ENCODE assay signal across 28 mouse cellular contexts in the genomic region with DNA sequence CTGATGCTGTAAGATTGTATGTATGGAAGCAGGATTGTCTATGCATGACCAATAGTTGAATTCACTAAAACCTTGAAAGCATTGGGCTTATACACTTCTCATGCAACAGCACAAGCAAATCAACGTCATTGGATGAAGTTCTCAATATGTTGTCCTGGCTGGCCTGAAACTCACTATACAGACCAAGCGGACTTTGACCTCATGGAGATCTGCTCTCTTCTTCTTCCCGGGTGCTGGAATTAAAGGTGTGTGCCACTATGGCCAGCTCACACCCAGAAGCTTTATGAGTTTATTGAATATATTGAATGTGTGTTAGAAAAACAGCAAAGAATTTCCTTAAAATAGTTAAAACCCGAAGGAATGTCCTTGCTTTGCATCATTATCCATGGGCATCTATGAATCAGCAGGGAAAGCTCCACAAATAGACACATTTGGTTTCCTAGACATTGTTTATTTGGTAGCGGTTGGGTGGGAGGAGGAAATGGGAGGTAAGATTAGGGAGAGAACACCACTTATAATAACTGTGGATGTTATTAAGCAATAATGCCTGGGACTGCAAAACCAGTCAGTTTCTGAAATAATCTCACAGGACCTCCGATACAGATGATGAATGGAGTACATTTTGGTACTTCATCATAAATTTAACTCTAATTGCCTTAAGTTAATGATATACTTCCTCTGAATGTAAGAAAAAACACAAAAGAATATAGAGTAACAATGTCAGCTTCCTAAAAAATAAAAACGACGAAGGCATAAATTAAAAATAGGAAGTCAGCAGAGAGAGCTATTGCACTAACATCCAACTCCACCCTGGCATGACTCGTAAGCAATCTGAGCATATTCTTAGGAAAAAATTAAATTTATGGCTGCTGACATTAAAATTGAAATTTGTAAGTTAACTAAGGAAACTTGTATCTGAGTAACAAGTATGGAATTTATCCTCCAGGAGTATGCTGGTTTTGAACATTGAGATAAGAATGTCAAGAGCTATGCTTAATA.
DNase-seq lines count a peak whose midpoint lies in the region; ATAC-seq and TF ChIP-seq lines count a peak whose summit lies in the region.
"Had no signal": no experiment of that assay in that cellular context is flagged by ENCODE, and none has a peak within 500 bp of the region (broad histone marks: within the 10 kb centered on the region; RNA-seq: fewer than 3 reads in every experiment).

No protein-coding gene starts in this region.

- TF ChIP-seq EP300 in MEL (IDR thresholded peaks at IDR 0.05; ENCODE audit: low read depth in 1 of 2, low read length in 2 of 2), result no peak
- no peak for TF ChIP-seq EP300 in stomach, postnatal 0 days (optimal IDR thresholded peaks at IDR 0.05)

- H3K79me2 ChIP-seq in MEL (ENCODE audit: control insufficient read depth, insufficient read depth, low read length, poor library complexity), result no peaks in the 10 kb centered on the region

- H3K27me3 ChIP-seq in MEL (ENCODE audit: control insufficient read depth in 1 of 2, insufficient read depth in 2 of 2, low read length in 2 of 2), result no peaks in the 10 kb centered on the region
- no peaks in the 10 kb centered on the region for H3K27me3 ChIP-seq in stomach, postnatal 0 days (ENCODE audit: control insufficient read depth, insufficient read depth, low read length)
- no peaks in the 10 kb centered on the region for H3K27me3 ChIP-seq in hindbrain, embryonic 12.5 days
- H3K27me3 ChIP-seq: CH12.LX; forebrain, embryonic 13.5 days; heart, embryonic 12.5 days; hindbrain, embryonic 15.5 days; liver, embryonic 15.5 days; lung, embryonic 15.5 days; neural tube, embryonic 15.5 days had no signal

- no peak; the same call in 1 of the 2 replicates for TF ChIP-seq RAD21 in MEL (IDR thresholded peaks at IDR 0.05; ENCODE audit: low read depth, low read length)

- H3K9ac ChIP-seq in MEL (ENCODE audit: control insufficient read depth, low read depth, low read length, poor library complexity, severe bottlenecking), result no peak overlapping the region
- no peak overlapping the region for H3K9ac ChIP-seq in stomach, postnatal 0 days (ENCODE audit: low read length)
- H3K9ac ChIP-seq in hindbrain, embryonic 12.5 days, result no peak overlapping the region
- H3K9ac ChIP-seq: forebrain, embryonic 13.5 days; heart, embryonic 12.5 days; hindbrain, embryonic 15.5 days; liver, embryonic 15.5 days; lung, embryonic 15.5 days; neural tube, embryonic 15.5 days had no signal

- 32% methylated on average over 9 of the region's 9 CpGs for WGBS in large intestine, adult 2 months
- WGBS in stomach, postnatal 0 days, result 63% methylated on average over 9 of the region's 9 CpGs
- 91% methylated on average over 9 of the region's 9 CpGs for WGBS in hindbrain, embryonic 12.5 days

- H3K9me3 ChIP-seq in MEL (replicated peaks; ENCODE audit: insufficient read depth, low read length), result no peaks in the 10 kb centered on the region
- H3K9me3 ChIP-seq in stomach, postnatal 0 days (ENCODE audit: control insufficient read depth, low read length), result no peaks in the 10 kb centered on the region
- H3K9me3 ChIP-seq in hindbrain, embryonic 12.5 days (replicated peaks), result no peaks in the 10 kb centered on the region
- H3K9me3 ChIP-seq: forebrain, embryonic 13.5 days; heart, embryonic 12.5 days; hindbrain, embryonic 15.5 days; liver, embryonic 15.5 days; lung, embryonic 15.5 days; neural tube, embryonic 15.5 days had no signal

- DNase-seq in MEL (ENCODE audit: low read depth, low spot score), result peak; percentile 31
- peak; percentile 81 for DNase-seq in large intestine, adult 2 months (ENCODE audit: low read depth, low spot score)
- DNase-seq in stomach, postnatal 0 days (ENCODE audit: low spot score), result no peak
- DNase-seq in frontal cortex, postnatal 14 days (ENCODE audit: low spot score in 2 of 2), result no peak
- DNase-seq: adrenal gland, postnatal 36 days; B cell, adult 2 months; cerebellum, adult 18-20 months; cerebellum, postnatal 14 days; gastrocnemius, postnatal 14 days; heart, adult 11 months; kidney, adult 8-10 months; kidney, postnatal 14 days; left cerebral cortex, postnatal 4 days; lung, postnatal 36 days; midbrain, embryonic 14.5 days; retina, postnatal 1 day; right cerebral cortex, postnatal 14 days had no signal

- H3K27ac ChIP-seq in MEL (ENCODE audit: control insufficient read depth, low read depth, low read length), result no peak overlapping the region
- H3K27ac ChIP-seq in stomach, postnatal 0 days (replicated peaks), result no peak overlapping the region
- no peak overlapping the region for H3K27ac ChIP-seq in hindbrain, embryonic 12.5 days
- H3K27ac ChIP-seq: forebrain, embryonic 13.5 days; hindbrain, embryonic 15.5 days; layer of hippocampus, adult 2 months; liver, embryonic 15.5 days; lung, embryonic 15.5 days; neural tube, embryonic 15.5 days had no signal

- no peak for TF ChIP-seq CTCF in MEL (IDR thresholded peaks at IDR 0.05 in 2 of 3, conservative IDR thresholded peaks at IDR 0.05 in 1 of 3; ENCODE audit: control insufficient read depth in 1 of 3, insufficient read depth in 1 of 3, low read depth in 2 of 3, low read length in 3 of 3, poor library complexity in 1 of 3, severe bottlenecking in 1 of 3)
- no peak for TF ChIP-seq CTCF in stomach, postnatal 0 days (IDR thresholded peaks at IDR 0.05; ENCODE audit: low read depth)

- no peak for TF ChIP-seq POLR2A in MEL (IDR thresholded peaks at IDR 0.05; ENCODE audit: control insufficient read depth in 1 of 2, insufficient read depth in 1 of 2, low read depth in 1 of 2, low read length in 2 of 2, poor library complexity in 1 of 2)

- H3K4me1 ChIP-seq in MEL (ENCODE audit: control insufficient read depth in 1 of 2, insufficient read depth in 2 of 2, low read length in 2 of 2), result peaks cover 5 to 8% of the 10 kb centered on the region in 2 experiments
- no peaks in the 10 kb centered on the region for H3K4me1 ChIP-seq in stomach, postnatal 0 days (replicated peaks; ENCODE audit: control insufficient read depth, insufficient read depth)
- no peaks in the 10 kb centered on the region for H3K4me1 ChIP-seq in hindbrain, embryonic 12.5 days
- H3K4me1 ChIP-seq: forebrain, embryonic 13.5 days; heart, embryonic 12.5 days; hindbrain, embryonic 15.5 days; liver, embryonic 15.5 days; lung, embryonic 15.5 days; neural tube, embryonic 15.5 days had no signal

- H3K36me3 ChIP-seq in MEL (ENCODE audit: control insufficient read depth in 1 of 2, insufficient read depth in 2 of 2, low read length in 2 of 2), result peaks cover 0 to 13% of the 10 kb centered on the region in 2 experiments; a peak in 2 of 4 replicates
- H3K36me3 ChIP-seq in stomach, postnatal 0 days (ENCODE audit: control insufficient read depth, insufficient read depth, low read length), result no peaks in the 10 kb centered on the region
- no peaks in the 10 kb centered on the region for H3K36me3 ChIP-seq in hindbrain, embryonic 12.5 days
- H3K36me3 ChIP-seq: heart, embryonic 12.5 days; hindbrain, embryonic 15.5 days; liver, embryonic 15.5 days; lung, embryonic 15.5 days; neural tube, embryonic 15.5 days had no signal

- peak; percentile 58 for ATAC-seq in common myeloid progenitor, adult 5-6 weeks (replicated peaks; ENCODE audit: low read depth, poor library complexity, severe bottlenecking)
- ATAC-seq in stomach, postnatal 0 days (ENCODE audit: low FRiP score, low TSS enrichment), result peak; percentile 59; the same call in 1 of the 2 replicates
- ATAC-seq in hindbrain, embryonic 12.5 days (ENCODE audit: low FRiP score), result no peak
- ATAC-seq: forebrain, embryonic 13.5 days; inflammation-experienced regulatory T-cells, adult 6 months had no signal

- no peak overlapping the region for H3K4me3 ChIP-seq in MEL (ENCODE audit: control insufficient read depth in 1 of 2, insufficient read depth in 1 of 2, low read depth in 2 of 2, low read length in 2 of 2)
- no peak overlapping the region for H3K4me3 ChIP-seq in stomach, postnatal 0 days (ENCODE audit: low read depth, low read length)
- no peak overlapping the region for H3K4me3 ChIP-seq in hindbrain, embryonic 12.5 days
- H3K4me3 ChIP-seq: forebrain, embryonic 13.5 days; heart, embryonic 12.5 days; hindbrain, embryonic 15.5 days; layer of hippocampus, adult 2 months; liver, embryonic 15.5 days; lung, embryonic 15.5 days; neural tube, embryonic 15.5 days had no signal

- no peak overlapping the region for H3K4me2 ChIP-seq in stomach, postnatal 0 days (replicated peaks; ENCODE audit: low read depth)
- H3K4me2 ChIP-seq in hindbrain, embryonic 12.5 days (replicated peaks), result no peak overlapping the region
- H3K4me2 ChIP-seq: forebrain, embryonic 13.5 days; heart, embryonic 12.5 days; hindbrain, embryonic 15.5 days; liver, embryonic 15.5 days; lung, embryonic 15.5 days; neural tube, embryonic 15.5 days had no signal

TF ChIP-seq in MEL, 35 proteins besides CTCF, POLR2A, EP300 and RAD21:
- no peak for TF ChIP-seq POLR2AphosphoS2 (IDR thresholded peaks at IDR 0.05; ENCODE audit: low read length)
- peak; percentile 74 for TF ChIP-seq TBP (IDR thresholded peaks at IDR 0.05; ENCODE audit: low read depth, low read length)

Comparison
In these comparisons a context has a peak if more than half of its experiments do, and no peak if none do; other contexts are left out.
1. DNase-seq: peak in MEL (single experiment) and large intestine, adult 2 months (single experiment); none in stomach, postnatal 0 days (single experiment) and frontal cortex, postnatal 14 days (0 of 2).